Mouse (Mus musculus) testis, adult 2 months (tissue): ENCODE data around the gene Tgif1. TPM values are rescaled to one million over a fixed set of nuclear protein-coding genes. Genes with fewer than 3 reads are reported as not detected.

Experiments used
- H3K27ac ChIP-seq: fragments of 200-500 bp; 2 replicates; pipeline ENCODE4 v1.5.1; 2012; ENCODE audit warnings: low read depth, low read length; ENCODE audit not compliant: control insufficient read depth, insufficient read depth
- H3K27me3 ChIP-seq: fragments of 200-500 bp; 2 replicates; pipeline ENCODE4 v1.6.1; 2012; ENCODE audit warnings: mild to moderate bottlenecking, low read length, moderate library complexity; ENCODE audit not compliant: control insufficient read depth, insufficient read depth
- H3K36me3 ChIP-seq: fragments of 200-500 bp; 2 replicates; pipeline ENCODE4 v1.6.1; 2012; ENCODE audit warnings: mild to moderate bottlenecking, low read length; ENCODE audit not compliant: control insufficient read depth, insufficient read depth
- H3K4me1 ChIP-seq: fragments of 200-500 bp; 2 replicates; pipeline ENCODE4 v1.6.1; 2012; ENCODE audit warnings: low read length; ENCODE audit not compliant: control insufficient read depth, insufficient read depth
- H3K4me3 ChIP-seq: fragments of 200-500 bp; 2 replicates; pipeline ENCODE4 v1.5.1; 2012; ENCODE audit warnings: low read depth, mild to moderate bottlenecking, low read length, moderate library complexity, mixed read lengths; ENCODE audit not compliant: control insufficient read depth
- CTCF ChIP-seq: fragments of 200-500 bp; IDR thresholded peaks from 2 replicates; pipeline ENCODE4 v1.5.1; 2012; ENCODE audit warnings: low read depth, mild to moderate bottlenecking, inconsistent platforms, low read length, moderate library complexity; ENCODE audit not compliant: control insufficient read depth, insufficient read depth, insufficient replicate concordance
- POLR2A ChIP-seq: fragments of 200-500 bp; IDR thresholded peaks from 2 replicates; pipeline ENCODE4 v1.6.1; 2012; ENCODE audit warnings: low read depth, mild to moderate bottlenecking, inconsistent platforms, low read length, moderate library complexity; ENCODE audit not compliant: control insufficient read depth
- polyA plus RNA-seq: library from polyadenylated mRNA; depleted of rRNA; stranded (reverse); fragments of >200 nt; gene quantifications from 2 replicates; pipeline ENCODE4 v1.2.3, GENCODE M21; 2012

Tgif1 gene
- polyA plus RNA-seq, 1 experiment, result 50.9 TPM

DNA sequence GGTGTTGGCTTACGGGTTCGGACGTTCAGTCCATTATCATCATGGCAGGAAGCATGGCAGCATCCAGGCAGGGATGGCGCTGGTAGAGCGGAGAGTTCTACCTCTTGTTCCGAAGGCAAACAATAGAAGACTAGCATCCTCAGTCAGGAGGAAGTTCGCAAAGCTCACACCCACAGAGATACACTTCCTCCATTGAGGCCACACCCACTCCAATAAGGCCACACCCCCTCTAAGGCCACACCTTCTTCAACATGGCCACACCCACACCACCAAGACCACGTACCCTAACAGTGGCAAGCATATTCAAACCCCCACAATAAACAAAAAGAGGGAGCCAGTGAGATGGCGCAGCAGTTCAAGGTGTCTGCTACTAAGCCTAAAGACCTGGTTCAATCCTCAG, 47.5 kb downstream of the Tgif1 start:
- TF ChIP-seq CTCF, result no peak
- no peak for TF ChIP-seq POLR2A
- Histone ChIP-seq H3K36me3 (no peaks in the 10 kb centered on the region), H3K4me3 (peak overlapping the region; percentile 35; the same call in 1 of the 2 replicates), H3K27me3 (no peaks in the 10 kb centered on the region), H3K27ac (peak overlapping the region; percentile 36; the same call in 1 of the 2 replicates), H3K4me1 (peaks cover 9% of the 10 kb centered on the region)

DNA sequence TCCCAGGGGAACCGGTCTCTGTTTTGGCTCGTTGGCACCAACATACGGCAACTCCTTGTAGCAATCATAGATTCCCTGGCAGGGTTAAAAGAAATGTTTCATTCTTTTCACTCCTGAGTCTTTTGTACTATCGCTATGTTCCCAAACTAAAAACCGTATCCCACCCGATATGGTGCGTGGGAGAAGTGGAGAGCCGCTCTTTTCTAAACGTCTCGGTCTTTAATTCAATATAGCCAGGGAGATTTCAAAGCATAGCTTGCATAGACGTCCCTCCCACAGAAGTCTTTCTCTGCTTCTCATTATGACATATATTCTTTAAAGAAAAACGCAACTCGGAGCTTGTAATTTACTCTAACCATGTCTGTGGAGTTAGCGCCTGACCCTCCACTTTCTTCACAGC, 51.3 kb downstream of the Tgif1 start:
- no peak for TF ChIP-seq CTCF
- no peak for TF ChIP-seq POLR2A
- Histone ChIP-seq H3K4me1 (peaks cover 5% of the 10 kb centered on the region), H3K27ac (peak overlapping the region; percentile 18), H3K36me3 (no peaks in the 10 kb centered on the region), H3K4me3 (no peak overlapping the region), H3K27me3 (no peaks in the 10 kb centered on the region)

DNA sequence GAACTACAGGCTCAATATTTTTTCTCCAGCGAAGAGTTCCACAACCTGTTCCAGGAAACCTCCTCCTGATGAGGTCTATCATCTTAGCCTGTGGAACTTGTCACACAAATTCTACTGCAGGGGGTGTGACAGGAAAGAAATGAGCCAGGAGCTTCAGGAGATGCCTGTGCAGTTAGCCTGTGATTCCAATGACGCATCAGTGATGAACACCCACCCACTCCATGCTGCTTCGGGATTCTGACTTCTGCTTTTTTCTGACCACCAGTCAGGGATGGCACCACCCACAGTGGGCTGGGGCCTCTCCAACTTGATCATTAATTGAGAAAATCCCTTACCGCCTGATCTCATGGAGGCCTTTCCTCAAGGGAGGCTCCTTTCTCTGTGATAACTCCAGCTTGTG, 54.1 kb downstream of the Tgif1 start:
- TF ChIP-seq CTCF, result no peak
- TF ChIP-seq POLR2A, result no peak
- no peaks in the 10 kb centered on the region; the same call in 1 of the 2 replicates for H3K4me1 ChIP-seq
- no peaks in the 10 kb centered on the region for H3K27me3 ChIP-seq
- no peaks in the 10 kb centered on the region for H3K36me3 ChIP-seq
- H3K27ac ChIP-seq, result no peak overlapping the region
- no peak overlapping the region for H3K4me3 ChIP-seq

DNA sequence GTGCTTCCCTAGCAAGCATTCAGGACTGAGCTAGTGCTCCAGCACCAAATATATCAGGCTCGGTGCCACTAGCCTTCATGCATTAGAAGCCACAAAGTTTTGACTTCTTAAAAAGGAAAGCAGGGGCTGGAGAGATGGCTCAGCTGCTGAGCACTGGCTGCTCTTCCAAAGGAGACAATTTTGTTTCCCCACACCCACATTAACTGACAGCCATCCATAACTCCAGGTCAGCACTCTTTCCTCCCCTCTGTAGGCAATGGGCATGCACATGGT, 55.6 kb downstream of the Tgif1 start:
- H3K27ac ChIP-seq, result no peak overlapping the region
- TF ChIP-seq POLR2A (no peak), CTCF (no peak)

DNA sequence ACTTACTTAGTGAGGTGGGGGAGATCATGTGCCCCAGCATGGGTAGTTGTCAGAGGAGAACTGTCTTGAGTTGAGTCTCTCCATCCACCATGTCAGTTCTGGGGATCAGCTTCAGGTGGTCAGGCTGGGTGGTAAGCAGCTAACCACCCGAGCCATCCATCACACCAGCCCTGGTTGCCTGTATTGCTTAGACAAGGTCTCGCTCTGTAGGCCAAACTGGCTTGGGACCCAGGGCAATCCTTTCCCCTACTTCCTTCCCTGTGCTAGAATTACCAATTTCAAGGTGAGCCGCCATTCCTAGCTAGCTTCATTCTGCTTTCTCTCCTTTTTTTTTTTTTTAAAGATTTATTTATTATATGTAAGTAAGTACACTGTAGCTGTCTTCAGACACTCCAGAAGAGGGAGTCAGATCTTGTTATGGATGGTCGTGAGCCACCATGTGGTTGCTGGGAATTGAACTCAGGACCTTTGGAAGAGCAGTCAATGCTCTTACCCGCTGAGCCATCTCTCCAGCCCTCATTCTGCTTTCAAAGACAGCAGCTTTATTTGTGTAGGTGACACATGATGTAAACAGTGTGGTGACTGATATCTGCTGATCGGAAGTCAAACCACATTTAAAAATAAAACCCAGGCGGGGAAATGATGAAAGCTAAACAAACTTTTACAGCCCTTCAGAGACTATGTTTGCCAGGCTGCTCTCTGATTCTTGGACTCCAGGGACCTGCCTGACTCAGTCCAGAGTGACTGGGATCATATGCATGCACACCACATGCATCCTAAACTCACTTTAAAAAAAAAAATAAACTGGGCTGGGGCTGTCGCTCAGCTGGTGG, 56.2 kb downstream of the Tgif1 start:
- Histone ChIP-seq H3K4me1 (no peaks in the 10 kb centered on the region), H3K4me3 (no peak overlapping the region), H3K36me3 (no peaks in the 10 kb centered on the region), H3K27me3 (no peaks in the 10 kb centered on the region), H3K27ac (no peak overlapping the region)
- no peak for TF ChIP-seq CTCF
- no peak for TF ChIP-seq POLR2A

More for the DNA sequence above, 55.6 kb downstream of the Tgif1 start:
- Histone ChIP-seq H3K4me1 (no peaks in the 10 kb centered on the region; the same call in 1 of the 2 replicates), H3K27me3 (no peaks in the 10 kb centered on the region), H3K36me3 (no peaks in the 10 kb centered on the region), H3K4me3 (no peak overlapping the region)

DNA sequence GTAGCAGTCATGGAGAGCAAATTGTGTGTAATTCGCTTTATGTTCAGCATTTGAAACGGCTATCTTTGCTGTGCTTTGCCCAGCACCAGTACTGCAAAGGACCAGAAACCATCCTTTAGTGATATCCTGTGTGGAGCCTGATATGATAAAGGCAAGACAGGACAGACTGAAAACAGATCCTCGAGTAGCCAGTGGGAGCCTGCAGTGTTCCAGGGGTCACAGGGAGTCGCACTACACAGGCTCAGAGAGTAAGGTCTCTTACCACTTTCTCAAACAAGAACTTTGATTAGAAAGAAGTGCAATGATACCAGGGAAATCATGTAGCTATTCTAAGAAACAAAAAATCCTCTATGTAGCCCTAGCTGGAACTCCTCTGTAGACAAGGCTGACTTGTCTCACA, 58.1 kb downstream of the Tgif1 start:
- Histone ChIP-seq H3K4me3 (no peak overlapping the region), H3K36me3 (no peaks in the 10 kb centered on the region), H3K4me1 (no peaks in the 10 kb centered on the region), H3K27ac (no peak overlapping the region), H3K27me3 (no peaks in the 10 kb centered on the region)
- TF ChIP-seq POLR2A (no peak), CTCF (no peak)

DNA sequence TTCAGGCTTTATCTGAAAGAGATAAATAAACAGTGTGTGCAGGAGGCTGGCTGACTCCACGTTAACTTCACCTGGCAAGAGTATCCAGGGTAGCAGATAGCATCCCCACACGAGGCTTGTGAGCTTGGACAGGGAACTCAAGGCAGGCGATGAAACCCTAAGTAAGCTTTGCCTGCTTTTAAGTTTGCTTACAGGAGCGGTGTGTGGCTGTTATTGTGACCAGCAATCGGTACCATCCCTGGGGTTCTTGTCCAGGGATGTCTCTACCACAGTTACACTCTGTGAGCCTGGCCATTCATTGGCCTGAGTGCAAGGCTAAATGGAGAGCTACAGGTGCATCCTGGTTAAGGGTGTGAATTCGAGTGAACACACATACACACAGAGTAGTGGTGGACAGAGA, 58.6 kb downstream of the Tgif1 start:
- Histone ChIP-seq H3K4me1 (no peaks in the 10 kb centered on the region), H3K27ac (peak overlapping the region; percentile 57), H3K4me3 (no peak overlapping the region), H3K36me3 (no peaks in the 10 kb centered on the region), H3K27me3 (no peaks in the 10 kb centered on the region)
- TF ChIP-seq CTCF (no peak), POLR2A (no peak)
